Mouse (Mus musculus) bone marrow macrophage, adult 2 months (primary cell): ENCODE data around the gene Klk1b4. TPM values are rescaled to one million over a fixed set of nuclear protein-coding genes. Genes with fewer than 3 reads are reported as not detected.
A peak's percentile ranks its signal among the peaks of the same experiment; 100 is the strongest.
"Not testable (repeated sequence)": the region's sequence is repeated elsewhere in the genome, so short reads cannot be mapped to it uniquely, and the experiment has no call there.

Source experiments
- H3K27ac ChIP-seq: 2 replicates; pipeline ENCODE4 v1.5.1; 2012; ENCODE audit warnings: low read depth, low read length; ENCODE audit not compliant: insufficient read depth
- H3K4me1 ChIP-seq: 2 replicates; pipeline ENCODE4 v1.6.1; 2012; ENCODE audit warnings: low read length; ENCODE audit not compliant: control insufficient read depth, insufficient read depth
- H3K4me3 ChIP-seq: 2 replicates; pipeline ENCODE4 v1.5.1; 2012; ENCODE audit warnings: mild to moderate bottlenecking, low read length, moderate library complexity; ENCODE audit not compliant: insufficient read depth
- CTCF ChIP-seq: IDR thresholded peaks from 2 replicates; pipeline ENCODE4 v1.5.1; 2012; ENCODE audit warnings: low read depth, mild to moderate bottlenecking, low read length, moderate library complexity
- POLR2A ChIP-seq: IDR thresholded peaks from 2 replicates; pipeline ENCODE4 v1.6.1; 2012; ENCODE audit warnings: mild to moderate bottlenecking, low read depth, low read length, borderline replicate concordance
- polyA plus RNA-seq: library from polyadenylated mRNA; stranded (reverse); fragments of >200 nt; gene quantifications from 2 replicates; pipeline ENCODE4 v1.2.4, GENCODE M21; 2012; ENCODE audit not compliant: missing spikeins, insufficient read depth, insufficient read length

Gene Klk1b4
- polyA plus RNA-seq, 1 experiment, result not detected

- Histone ChIP-seq H3K27ac (no peak within 1 kb of the TSS), H3K4me1 (peaks cover 2% of the 10 kb centered on the region; the same call in 1 of the 2 replicates), H3K4me3 (no peak within 1 kb of the TSS)
- TF ChIP-seq CTCF (no peak), POLR2A (no peak)
Measured at GRCm38 (mm10) chr7:44235909-44236308, 28.7 kb downstream of the Klk1b4 start, which contains the start of gene Gm36864. TSS of gene Gm36864 (plus strand) at chr7:44236177.

GRCm38 (mm10) chr7:44239913-44240312 lies 32.7 kb downstream of the Klk1b4 start:
- peaks cover 2% of the 10 kb centered on the region; the same call in 1 of the 2 replicates for H3K4me1 ChIP-seq
- TF ChIP-seq POLR2A (no peak), CTCF (no peak)
- no peak overlapping the region for H3K27ac ChIP-seq
- H3K4me3 ChIP-seq, result no peak overlapping the region

GRCm38 (mm10) chr7:44240712-44241111 lies 33.5 kb downstream of the Klk1b4 start:
- H3K4me1 ChIP-seq, result peaks cover 7% of the 10 kb centered on the region
- TF ChIP-seq POLR2A, result no peak
- TF ChIP-seq CTCF, result no peak
- no peak overlapping the region for H3K27ac ChIP-seq
- H3K4me3 ChIP-seq, result no peak overlapping the region

GRCm38 (mm10) chr7:44241163-44241562 lies 33.9 kb downstream of the Klk1b4 start:
- peaks cover 7% of the 10 kb centered on the region for H3K4me1 ChIP-seq
- TF ChIP-seq POLR2A, result no peak
- no peak overlapping the region for H3K4me3 ChIP-seq
- no peak overlapping the region for H3K27ac ChIP-seq

GRCm38 (mm10) chr7:44244080-44244479 lies 36.8 kb downstream of the Klk1b4 start:
- H3K4me3 ChIP-seq, result no peak overlapping the region
- TF ChIP-seq POLR2A, result no peak
- peaks cover 13% of the 10 kb centered on the region for H3K4me1 ChIP-seq
- no peak overlapping the region for H3K27ac ChIP-seq

GRCm38 (mm10) chr7:44246055-44246983 lies 39.1 kb downstream of the Klk1b4 start, which contains the start of the genes 1700028J19Rik and 2410002F23Rik:
TSS of gene 1700028J19Rik (minus strand) at chr7:44246695.
TSS of gene 2410002F23Rik (plus strand) at chr7:44246722.
- H3K4me1 ChIP-seq, result peaks cover 19% of the 10 kb centered on the region
- peak within 1 kb of the TSS; percentile 84 for H3K27ac ChIP-seq
- peak within 1 kb of the TSS; percentile 83 for H3K4me3 ChIP-seq
- TF ChIP-seq CTCF (no peak), POLR2A (peak; percentile 93)

GRCm38 (mm10) chr7:44246984-44247470 lies 39.8 kb downstream of the Klk1b4 start:
- TF ChIP-seq POLR2A (no peak), CTCF (no peak)
- Histone ChIP-seq H3K27ac (peak overlapping the region; percentile 50), H3K4me1 (peaks cover 19% of the 10 kb centered on the region), H3K4me3 (peak overlapping the region; percentile 83)

- Histone ChIP-seq H3K4me1 (peaks cover 19% of the 10 kb centered on the region), H3K27ac (no peak overlapping the region), H3K4me3 (peak overlapping the region; percentile 54)
- TF ChIP-seq CTCF, result no peak
- no peak for TF ChIP-seq POLR2A
Measured at GRCm38 (mm10) chr7:44247971-44248370, 40.7 kb downstream of the Klk1b4 start.

- H3K4me3 ChIP-seq, result no peak overlapping the region
- H3K4me1 ChIP-seq, result peaks cover 19% of the 10 kb centered on the region
- TF ChIP-seq POLR2A (no peak), CTCF (no peak)
- H3K27ac ChIP-seq, result no peak overlapping the region
Measured at GRCm38 (mm10) chr7:44249248-44249647, 42.0 kb downstream of the Klk1b4 start.

- not testable (repeated sequence) for H3K27ac ChIP-seq, H3K4me3 ChIP-seq
- peaks cover 13% of the 10 kb centered on the region for H3K4me1 ChIP-seq
Measured at GRCm38 (mm10) chr7:44250732-44251275, 43.6 kb downstream of the Klk1b4 start.
